In genomic region chr2:59529574-59530080, GRCm38 (mm10) we compare ENCODE assay signal across 8 mouse cellular contexts. TPM values are rescaled to one million over a fixed set of nuclear protein-coding genes. Genes with fewer than 3 reads are reported as not detected.
DNase-seq lines count a peak whose midpoint lies in the region; TF ChIP-seq lines count a peak whose summit lies in the region.
"Had no signal": no experiment of that assay in that cellular context is flagged by ENCODE, and none has a peak within 500 bp of the region (broad histone marks: within the 10 kb centered on the region; RNA-seq: fewer than 3 reads in every experiment).

No protein-coding gene starts in this region.

- intact Hi-C loops in heart, postnatal 14 days (cut with DNase I): loop anchor here (10.0 kb wide), 1 partner anchor 675 kb away; the partner anchor contains the start of genes Baz2b and March7

- no peak for TF ChIP-seq POLR2A in brain, embryonic 14.5 days (IDR thresholded peaks at IDR 0.05; ENCODE audit: borderline replicate concordance, extremely low read depth, insufficient read depth, insufficient read length, poor library complexity, severe bottlenecking)

- DNase-seq in brain, embryonic 14.5 days (ENCODE audit: low read depth): peak; percentile 62
- peak; percentile 65 for DNase-seq in embryo, embryonic 11 days
- peak; percentile 60 for DNase-seq in kidney, adult 18-20 months
- peak; percentile 53 for DNase-seq in mesoderm, embryonic 11.5 days (ENCODE audit: low read depth, low spot score)
- no peak for DNase-seq in layer of hippocampus, postnatal 36 days
- no peak for DNase-seq in cerebellum, postnatal 14 days
- DNase-seq in heart, postnatal 14 days: no peak
- DNase-seq: liver, embryonic 13.5 days had no signal

- TF ChIP-seq CTCF in brain, embryonic 14.5 days (IDR thresholded peaks at IDR 0.05; ENCODE audit: borderline replicate concordance, extremely low read depth, insufficient read depth, insufficient read length): no peak

RNA-seq across cellular contexts. Expression of gene Dapl1, which starts 45.2 kb away (rescaled TPM):
- not detected in 2 replicates for polyA plus RNA-seq in brain, embryonic 14.5 days (2012; rRNA removed)
- not detected for total RNA-seq in layer of hippocampus, postnatal 36 days (2021)
- total RNA-seq in heart, postnatal 14 days (2021): not detected

Comparison
In these comparisons a context has a peak if more than half of its experiments do, and no peak if none do; other contexts are left out.
1. DNase-seq: peak in brain, embryonic 14.5 days (single experiment), embryo, embryonic 11 days (single experiment), kidney, adult 18-20 months (single experiment) and mesoderm, embryonic 11.5 days (single experiment); none in layer of hippocampus, postnatal 36 days (0 of 2), cerebellum, postnatal 14 days (0 of 2) and heart, postnatal 14 days (0 of 2).